Mouse (Mus musculus): ENCODE measurements around the gene 4930447C04Rik. TPM values are rescaled to one million over a fixed set of nuclear protein-coding genes. Genes with fewer than 3 reads are reported as not detected.

The 4930447C04Rik gene
- polyA plus RNA-seq, 1 experiment from 2014 or later, result 0.14 TPM

GRCm38 (mm10) chr12:72938600-72939490, 1.7 kb downstream of the 4930447C04Rik start:
- Histone ChIP-seq H3K9me3 (replicated peaks; ENCODE audit: control insufficient read depth, low read length) (no peaks in the 10 kb centered on the region), H3K4me2 (ENCODE audit: low read depth, low read length) (no peak overlapping the region), H3K36me3 (ENCODE audit: control insufficient read depth, insufficient read depth) (no peaks in the 10 kb centered on the region), H3K4me3 (ENCODE audit: low read depth, low read length) (no peak overlapping the region), H3K4me1 (ENCODE audit: control insufficient read depth, low read depth, low read length) (no peaks in the 10 kb centered on the region), H3K27ac (ENCODE audit: low read length) (no peak overlapping the region), H3K27me3 (ENCODE audit: control insufficient read depth, insufficient read depth, low read depth, low read length) (peaks cover 81% of the 10 kb centered on the region), H3K9ac (ENCODE audit: low read depth, low read length) (no peak overlapping the region)
- 6% methylated on average over 14 of the region's 14 CpGs for WGBS (ENCODE audit: insufficient replicate concordance)
- no peak for ATAC-seq (ENCODE audit: low read depth)

GRCm38 (mm10) chr12:72938176-72938575, 2.4 kb downstream of the 4930447C04Rik start:
- Histone ChIP-seq H3K27me3 (ENCODE audit: control insufficient read depth, insufficient read depth, low read depth, low read length) (peaks cover 74% of the 10 kb centered on the region), H3K9ac (ENCODE audit: low read depth, low read length) (no peak overlapping the region), H3K36me3 (ENCODE audit: control insufficient read depth, insufficient read depth) (no peaks in the 10 kb centered on the region), H3K4me1 (ENCODE audit: control insufficient read depth, low read depth, low read length) (no peaks in the 10 kb centered on the region), H3K9me3 (replicated peaks; ENCODE audit: control insufficient read depth, low read length) (no peaks in the 10 kb centered on the region), H3K4me3 (ENCODE audit: low read depth, low read length) (no peak overlapping the region), H3K4me2 (ENCODE audit: low read depth, low read length) (no peak overlapping the region), H3K27ac (ENCODE audit: low read length) (no peak overlapping the region)
- 4% methylated on average over 11 of the region's 13 CpGs for WGBS (ENCODE audit: insufficient replicate concordance)
- no peak for ATAC-seq (ENCODE audit: low read depth)

- H3K4me2 ChIP-seq (ENCODE audit: low read depth, low read length), result no peak overlapping the region
- ATAC-seq (ENCODE audit: low read depth), result no peak
- H3K27ac ChIP-seq (ENCODE audit: low read length), result no peak overlapping the region
- no peak overlapping the region for H3K4me3 ChIP-seq (ENCODE audit: low read depth, low read length)
- H3K4me1 ChIP-seq (ENCODE audit: control insufficient read depth, low read depth, low read length), result no peaks in the 10 kb centered on the region
- H3K27me3 ChIP-seq (ENCODE audit: control insufficient read depth, insufficient read depth, low read depth, low read length), result peaks cover 69% of the 10 kb centered on the region
- no peaks in the 10 kb centered on the region for H3K36me3 ChIP-seq (ENCODE audit: control insufficient read depth, insufficient read depth)
- WGBS (ENCODE audit: insufficient replicate concordance), result 7% methylated on average over 19 of the region's 19 CpGs
- no peaks in the 10 kb centered on the region for H3K9me3 ChIP-seq (replicated peaks; ENCODE audit: control insufficient read depth, low read length)
- H3K9ac ChIP-seq (ENCODE audit: low read depth, low read length), result no peak overlapping the region
These were observed 2.9 kb downstream of the 4930447C04Rik start for GRCm38 (mm10) chr12:72937537-72938120.

GRCm38 (mm10) chr12:72936751-72937150, 3.8 kb downstream of the 4930447C04Rik start:
- H3K9ac ChIP-seq (ENCODE audit: low read depth, low read length), result no peak overlapping the region
- no peaks in the 10 kb centered on the region for H3K9me3 ChIP-seq (replicated peaks; ENCODE audit: control insufficient read depth, low read length)
- no peak overlapping the region for H3K4me2 ChIP-seq (ENCODE audit: low read depth, low read length)
- no peaks in the 10 kb centered on the region for H3K4me1 ChIP-seq (ENCODE audit: control insufficient read depth, low read depth, low read length)
- 32% methylated on average over 8 of the region's 8 CpGs for WGBS (ENCODE audit: insufficient replicate concordance)
- H3K4me3 ChIP-seq (ENCODE audit: low read depth, low read length), result no peak overlapping the region
- no peaks in the 10 kb centered on the region for H3K36me3 ChIP-seq (ENCODE audit: control insufficient read depth, insufficient read depth)
- H3K27ac ChIP-seq (ENCODE audit: low read length), result no peak overlapping the region
- ATAC-seq (ENCODE audit: low read depth), result no peak
- peaks cover 60% of the 10 kb centered on the region for H3K27me3 ChIP-seq (ENCODE audit: control insufficient read depth, insufficient read depth, low read depth, low read length)

- Histone ChIP-seq H3K27ac (ENCODE audit: low read length) (no peak overlapping the region), H3K36me3 (ENCODE audit: control insufficient read depth, insufficient read depth) (no peaks in the 10 kb centered on the region), H3K4me1 (ENCODE audit: control insufficient read depth, low read depth, low read length) (no peaks in the 10 kb centered on the region), H3K9me3 (replicated peaks; ENCODE audit: control insufficient read depth, low read length) (no peaks in the 10 kb centered on the region), H3K27me3 (ENCODE audit: control insufficient read depth, insufficient read depth, low read depth, low read length) (no peaks in the 10 kb centered on the region; the same call in none of the 2 replicates), H3K4me3 (ENCODE audit: low read depth, low read length) (no peak overlapping the region), H3K4me2 (ENCODE audit: low read depth, low read length) (peak overlapping the region; percentile 34; the same call in 1 of the 2 replicates), H3K9ac (ENCODE audit: low read depth, low read length) (no peak overlapping the region)
- 19% methylated on average over 46 of the region's 48 CpGs for WGBS (ENCODE audit: insufficient replicate concordance)
- ATAC-seq (ENCODE audit: low read depth), result no peak
These were observed 23.2 kb downstream of the 4930447C04Rik start for GRCm38 (mm10) chr12:72917159-72917993.

- Histone ChIP-seq H3K4me2 (ENCODE audit: low read depth, low read length) (0 out of 2 replicates have a peak overlapping the region, but pooled peaks have one; percentile 1), H3K9ac (ENCODE audit: low read depth, low read length) (no peak overlapping the region), H3K27ac (ENCODE audit: low read length) (no peak overlapping the region), H3K9me3 (replicated peaks; ENCODE audit: control insufficient read depth, low read length) (no peaks in the 10 kb centered on the region), H3K4me1 (ENCODE audit: control insufficient read depth, low read depth, low read length) (no peaks in the 10 kb centered on the region), H3K4me3 (ENCODE audit: low read depth, low read length) (no peak overlapping the region), H3K36me3 (ENCODE audit: control insufficient read depth, insufficient read depth) (no peaks in the 10 kb centered on the region), H3K27me3 (ENCODE audit: control insufficient read depth, insufficient read depth, low read depth, low read length) (peaks cover 28% of the 10 kb centered on the region)
- 4% methylated on average over 19 of the region's 19 CpGs for WGBS (ENCODE audit: insufficient replicate concordance)
- ATAC-seq (ENCODE audit: low read depth), result no peak
These were observed 86.1 kb downstream of the 4930447C04Rik start for GRCm38 (mm10) chr12:72854377-72855032.

GRCm38 (mm10) chr12:72853406-72854076, 87.0 kb downstream of the 4930447C04Rik start:
- Histone ChIP-seq H3K9ac (ENCODE audit: low read depth, low read length) (no peak overlapping the region), H3K36me3 (ENCODE audit: control insufficient read depth, insufficient read depth) (no peaks in the 10 kb centered on the region), H3K27ac (ENCODE audit: low read length) (no peak overlapping the region), H3K4me1 (ENCODE audit: control insufficient read depth, low read depth, low read length) (no peaks in the 10 kb centered on the region), H3K4me2 (ENCODE audit: low read depth, low read length) (no peak overlapping the region), H3K9me3 (replicated peaks; ENCODE audit: control insufficient read depth, low read length) (no peaks in the 10 kb centered on the region), H3K4me3 (ENCODE audit: low read depth, low read length) (no peak overlapping the region), H3K27me3 (ENCODE audit: control insufficient read depth, insufficient read depth, low read depth, low read length) (peaks cover 28% of the 10 kb centered on the region)
- WGBS (ENCODE audit: insufficient replicate concordance), result 35% methylated on average over 13 of the region's 13 CpGs
- no peak for ATAC-seq (ENCODE audit: low read depth)

GRCm38 (mm10) chr12:72852264-72852663, 88.3 kb downstream of the 4930447C04Rik start:
- Histone ChIP-seq H3K9me3 (replicated peaks; ENCODE audit: control insufficient read depth, low read length) (no peaks in the 10 kb centered on the region), H3K4me2 (ENCODE audit: low read depth, low read length) (no peak overlapping the region), H3K4me1 (ENCODE audit: control insufficient read depth, low read depth, low read length) (no peaks in the 10 kb centered on the region), H3K27ac (ENCODE audit: low read length) (no peak overlapping the region), H3K4me3 (ENCODE audit: low read depth, low read length) (no peak overlapping the region), H3K27me3 (ENCODE audit: control insufficient read depth, insufficient read depth, low read depth, low read length) (peaks cover 28% of the 10 kb centered on the region), H3K9ac (ENCODE audit: low read depth, low read length) (no peak overlapping the region), H3K36me3 (ENCODE audit: control insufficient read depth, insufficient read depth) (no peaks in the 10 kb centered on the region)
- 74% methylated on average over 6 of the region's 6 CpGs for WGBS (ENCODE audit: insufficient replicate concordance)
- ATAC-seq (ENCODE audit: low read depth), result no peak

All from liver, embryonic 16.5 days (tissue).